In the genomic region with DNA sequence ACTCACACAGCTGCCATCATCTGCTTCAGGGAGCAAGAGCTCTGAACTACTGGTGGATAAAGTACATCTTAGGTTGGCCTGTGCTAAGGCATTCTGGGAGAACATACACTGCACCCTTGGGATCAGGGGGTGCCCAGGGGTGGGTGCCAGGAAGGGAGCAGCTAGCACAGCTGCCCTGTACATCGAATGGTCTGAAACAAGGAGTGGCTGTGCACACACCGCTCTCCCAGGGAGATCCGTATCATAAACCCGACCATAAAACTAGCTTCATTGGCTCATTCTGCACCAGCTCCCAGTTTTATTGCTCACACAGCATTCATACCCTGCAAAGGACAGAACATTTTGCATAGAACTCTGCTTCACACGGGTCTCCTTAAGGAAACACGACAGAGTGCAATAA, we compare ENCODE assay signal across 23 mouse cellular contexts.
A peak's percentile ranks its signal among the peaks of the same experiment; 100 is the strongest.
DNase-seq lines count a peak whose midpoint lies in the region; ATAC-seq and TF ChIP-seq lines count a peak whose summit lies in the region.
"Had no signal": no experiment of that assay in that cellular context is flagged by ENCODE, and none has a peak within 500 bp of the region (broad histone marks: within the 10 kb centered on the region; RNA-seq: fewer than 3 reads in every experiment).

No protein-coding gene starts in this region.

- TF ChIP-seq CTCF in kidney, adult 2 months (conservative IDR thresholded peaks at IDR 0.05; ENCODE audit: insufficient read depth, insufficient read length, low read depth, low read length) = no peak

- H3K4me2 ChIP-seq in neural tube, embryonic 14.5 days (ENCODE audit: low read depth, low read length) = no peak overlapping the region
- H3K4me2 ChIP-seq: midbrain, embryonic 15.5 days had no signal

- H3K9ac ChIP-seq in neural tube, embryonic 14.5 days (replicated peaks; ENCODE audit: low read depth, low read length) = no peak overlapping the region
- H3K9ac ChIP-seq: midbrain, embryonic 15.5 days had no signal

- 0 out of 2 replicates have a peak overlapping the region, but pooled peaks have one; percentile 12 for H3K27ac ChIP-seq in kidney, adult 2 months (ENCODE audit: insufficient read depth, low read depth, low read length)
- H3K27ac ChIP-seq in neural tube, embryonic 14.5 days (ENCODE audit: low read depth, low read length) = peak overlapping the region; percentile 44; the same call in 1 of the 2 replicates
- H3K27ac ChIP-seq: forebrain, embryonic 10.5 days; heart, adult 2 months; kidney, postnatal 0 days; midbrain, embryonic 15.5 days had no signal

- no peaks in the 10 kb centered on the region for H3K36me3 ChIP-seq in kidney, adult 2 months (ENCODE audit: control insufficient read depth, insufficient read depth, low read length)
- H3K36me3 ChIP-seq in neural tube, embryonic 14.5 days (ENCODE audit: control insufficient read depth, insufficient read depth, low read length) = no peaks in the 10 kb centered on the region
- H3K36me3 ChIP-seq: forebrain, embryonic 10.5 days; midbrain, embryonic 15.5 days had no signal

- no peaks in the 10 kb centered on the region for H3K27me3 ChIP-seq in kidney, adult 2 months (replicated peaks; ENCODE audit: control insufficient read depth, insufficient read depth, low read length)
- no peaks in the 10 kb centered on the region for H3K27me3 ChIP-seq in neural tube, embryonic 14.5 days (ENCODE audit: control insufficient read depth, insufficient read depth, low read length)
- H3K27me3 ChIP-seq: CH12.LX; midbrain, embryonic 15.5 days had no signal

- ATAC-seq in neural tube, embryonic 14.5 days (ENCODE audit: low read depth) = peak; percentile 60
- ATAC-seq: hindbrain, postnatal 0 days; midbrain, embryonic 15.5 days had no signal

- no peak for TF ChIP-seq POLR2A in kidney, adult 2 months (IDR thresholded peaks at IDR 0.05; ENCODE audit: low read depth, low read length)

- no peak for DNase-seq in kidney, adult 2 months
- no peak for DNase-seq in kidney, adult 9 months
- DNase-seq in urinary bladder, postnatal 14 days (ENCODE audit: low spot score) = peak; percentile 25
- DNase-seq in urinary bladder, postnatal 10 days (ENCODE audit: low spot score) = no peak
- no peak for DNase-seq in cerebellum, adult 11 months
- no peak for DNase-seq in adrenal gland, adult (ENCODE audit: inconsistent age in 2 of 2, low spot score in 1 of 2)
- no peak for DNase-seq in cerebellum, adult 9-11 months
- DNase-seq: adrenal gland, postnatal 36 days; cerebellum, adult 18-20 months; cerebellum, postnatal 36 days; heart, adult 2 months; heart, postnatal 4 days; left cerebral cortex, postnatal 4 days; lung, postnatal 14 days; right cerebral cortex, adult 18-20 months; thymus, adult 2 months had no signal

- 53% methylated on average over 6 of the region's 6 CpGs for WGBS in kidney, adult 2 months
- 10% methylated on average over 6 of the region's 6 CpGs for WGBS in neural tube, embryonic 14.5 days

- no peak overlapping the region for H3K4me3 ChIP-seq in kidney, adult 2 months (ENCODE audit: insufficient read depth, low read depth, low read length)
- H3K4me3 ChIP-seq in neural tube, embryonic 14.5 days (ENCODE audit: low read depth, low read length) = no peak overlapping the region
- H3K4me3 ChIP-seq: forebrain, embryonic 10.5 days; heart, adult 2 months; megakaryocyte, embryonic 14.5 days; midbrain, embryonic 15.5 days had no signal

- H3K4me1 ChIP-seq in kidney, adult 2 months (ENCODE audit: control insufficient read depth, insufficient read depth, low read length) = peaks cover 11% of the 10 kb centered on the region; the same call in 1 of the 2 replicates
- H3K4me1 ChIP-seq in neural tube, embryonic 14.5 days (ENCODE audit: control insufficient read depth, insufficient read depth, low read length) = peaks cover 7% of the 10 kb centered on the region

- no peaks in the 10 kb centered on the region for H3K9me3 ChIP-seq in neural tube, embryonic 14.5 days (ENCODE audit: control insufficient read depth, low read length)
- H3K9me3 ChIP-seq: forebrain, embryonic 10.5 days; midbrain, embryonic 15.5 days had no signal
